Mouse (Mus musculus): Measurements from ENCODE around the gene Cd3eap. TPM values are rescaled to one million over a fixed set of nuclear protein-coding genes. Genes with fewer than 3 reads are reported as not detected.

Cd3eap gene
- total RNA-seq, 4 experiments from 2014 or later: 16.3 to 20.4 (median 17.4) TPM

DNA sequence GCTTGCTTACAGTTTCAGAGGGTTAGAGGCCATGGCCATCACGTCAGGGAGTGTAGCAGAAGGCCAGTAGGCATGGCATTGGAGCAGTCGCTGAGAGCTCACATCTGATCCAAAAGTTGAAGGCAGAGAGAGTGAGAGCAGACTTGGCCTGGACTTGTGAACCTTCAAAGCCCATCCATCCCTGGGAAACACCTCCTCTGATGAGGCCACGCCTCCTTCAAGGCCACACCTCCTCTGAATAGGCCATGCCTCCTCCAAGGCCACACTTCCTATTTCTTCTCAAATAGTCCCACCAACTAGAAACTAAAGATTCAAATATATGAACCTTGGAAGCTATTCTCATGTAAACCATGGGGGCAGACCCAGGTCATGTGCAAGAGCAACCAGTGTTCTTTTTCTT lies 23.7 kb downstream of the Cd3eap start:
- DNase-seq (ENCODE audit: low spot score in 2 of 2): no peak

DNA sequence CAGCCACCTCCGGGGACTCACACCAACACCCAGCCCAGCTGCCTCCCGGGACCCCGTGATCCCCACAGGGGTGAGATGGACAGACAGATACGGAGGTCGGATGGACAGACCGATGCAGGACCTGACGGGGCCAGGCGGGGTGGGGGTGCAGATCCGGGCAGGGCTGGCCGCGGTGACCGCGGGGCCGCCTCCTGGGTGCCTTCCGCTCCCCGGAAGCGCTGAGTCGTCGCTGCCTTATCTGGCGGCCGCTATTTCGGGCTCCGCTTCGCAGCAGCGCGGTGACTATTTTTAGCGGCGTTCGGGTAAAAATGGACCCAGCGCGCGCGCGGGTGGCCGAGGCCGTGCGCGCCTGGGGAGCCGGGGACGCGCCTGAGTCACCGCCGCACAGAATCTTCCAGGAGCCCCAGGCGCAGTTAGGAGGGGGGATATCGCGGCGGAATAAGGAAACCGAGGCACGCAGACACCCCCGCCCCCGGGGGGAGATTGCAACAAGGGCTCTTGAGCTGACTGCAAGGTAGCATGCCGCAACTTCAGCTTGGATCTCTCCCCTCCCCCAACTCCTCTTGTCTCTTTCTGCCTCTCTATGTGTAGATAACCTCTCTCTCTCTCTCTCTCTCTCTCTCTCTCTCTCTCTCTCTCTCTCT lies 26.5 kb downstream of the Cd3eap start:
- peak; percentile 58 to 81 for DNase-seq (ENCODE audit: low spot score in 2 of 2)

DNA sequence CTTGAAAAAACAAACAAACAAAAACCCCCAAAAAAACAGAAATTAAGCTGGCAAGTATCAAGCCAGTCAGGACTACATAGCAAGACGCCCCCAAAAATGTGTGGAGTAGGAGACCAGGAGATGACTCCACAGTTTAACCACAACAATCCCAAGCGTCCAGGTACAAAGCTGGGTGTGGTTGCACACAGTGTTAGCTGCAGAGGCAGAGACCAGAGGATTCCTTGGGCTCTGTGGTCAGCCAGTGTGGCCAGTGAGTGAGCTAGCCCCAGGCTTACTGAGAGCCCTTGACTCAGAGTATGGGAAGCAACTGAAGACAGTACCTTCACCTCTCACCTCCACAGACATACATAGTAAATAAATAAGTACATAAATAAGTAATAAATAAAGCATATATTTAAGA lies 27.4 kb downstream of the Cd3eap start:
- DNase-seq (ENCODE audit: low spot score in 2 of 2): no peak

DNA sequence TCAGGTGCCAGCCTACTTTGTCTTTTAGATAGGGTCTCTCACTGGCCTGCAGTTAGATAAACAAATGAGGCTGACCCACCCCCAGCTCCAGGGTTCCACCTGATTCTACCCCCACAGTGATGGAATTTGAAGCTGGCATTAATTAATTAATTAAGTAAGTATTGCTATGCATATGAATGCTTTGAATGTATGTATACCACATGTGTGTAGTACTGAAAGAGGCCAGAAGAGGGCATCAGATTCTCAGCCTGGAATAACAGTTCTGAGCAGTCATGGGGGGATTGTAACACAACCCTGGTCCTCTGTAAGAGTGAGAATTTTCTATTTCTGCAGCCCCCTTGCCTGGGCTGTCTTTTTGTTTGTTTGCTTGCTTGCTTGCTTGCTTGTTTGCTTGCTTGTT lies 30.9 kb downstream of the Cd3eap start:
- no peak for DNase-seq (ENCODE audit: low spot score in 2 of 2)

DNA sequence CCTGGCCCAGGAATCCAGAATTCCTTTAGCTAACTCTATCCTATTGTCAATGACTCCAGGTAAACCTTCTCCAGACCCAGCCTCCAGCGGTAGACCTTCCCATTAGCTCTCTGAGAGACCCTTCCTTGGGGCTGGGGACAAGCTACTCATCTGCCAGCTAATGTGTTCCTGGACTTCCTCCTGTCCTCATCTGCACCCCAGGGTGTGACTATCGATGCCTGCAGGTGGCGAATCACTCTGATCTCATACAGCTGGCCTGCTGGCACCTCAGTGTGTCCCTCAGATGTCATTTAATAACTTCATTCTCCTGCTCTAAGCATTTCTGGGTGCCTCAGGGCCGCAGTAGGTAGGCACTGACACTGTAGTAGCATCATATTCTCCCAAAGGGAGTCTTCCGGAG lies 31.5 kb downstream of the Cd3eap start:
- no peak for DNase-seq (ENCODE audit: low spot score in 2 of 2)

DNA sequence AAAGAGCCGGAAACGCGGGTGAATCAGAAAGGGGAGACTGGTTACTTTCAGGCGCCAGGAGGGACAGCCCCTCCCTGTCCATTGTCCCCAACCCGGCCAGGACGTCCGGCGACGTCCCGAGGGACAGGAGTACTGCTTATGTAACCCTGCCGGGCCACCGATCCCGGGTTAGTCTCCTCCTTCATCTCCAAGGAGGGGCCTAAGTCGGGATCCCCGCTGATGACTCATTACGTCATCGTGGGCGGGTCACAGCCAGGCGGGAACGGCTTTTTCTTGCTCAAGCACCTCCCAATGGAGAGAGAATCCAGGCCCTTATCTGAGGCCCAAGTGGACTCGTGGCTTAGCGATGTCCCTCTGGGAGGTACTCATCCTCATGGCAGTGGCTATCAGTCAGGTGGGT lies 32.2 kb downstream of the Cd3eap start:
- peak; percentile 70 to 89 for DNase-seq (ENCODE audit: low spot score in 2 of 2)

DNA sequence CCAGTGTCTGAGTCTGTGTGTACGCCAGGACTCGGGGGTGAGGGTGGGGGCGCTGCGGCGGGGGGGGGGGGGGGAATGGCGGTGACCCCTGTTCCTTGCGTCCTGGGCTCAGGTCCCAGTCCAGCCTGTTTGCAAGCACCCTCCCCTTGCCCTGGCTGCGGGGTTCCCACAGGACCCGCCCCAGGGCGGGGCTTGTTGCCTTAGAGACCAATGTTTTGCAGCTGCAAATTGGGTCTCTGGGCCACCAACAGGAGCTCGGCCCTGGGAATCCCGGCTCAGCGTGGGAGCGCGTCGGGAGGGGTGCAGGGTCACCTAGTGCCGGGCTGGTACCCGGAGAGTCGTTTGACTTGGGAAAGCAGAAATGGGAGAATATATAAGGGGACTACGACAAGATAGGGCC lies 32.9 kb downstream of the Cd3eap start:
- peak in 1 of 2 experiments; percentile 71 for DNase-seq (ENCODE audit: low spot score in 2 of 2)

DNA sequence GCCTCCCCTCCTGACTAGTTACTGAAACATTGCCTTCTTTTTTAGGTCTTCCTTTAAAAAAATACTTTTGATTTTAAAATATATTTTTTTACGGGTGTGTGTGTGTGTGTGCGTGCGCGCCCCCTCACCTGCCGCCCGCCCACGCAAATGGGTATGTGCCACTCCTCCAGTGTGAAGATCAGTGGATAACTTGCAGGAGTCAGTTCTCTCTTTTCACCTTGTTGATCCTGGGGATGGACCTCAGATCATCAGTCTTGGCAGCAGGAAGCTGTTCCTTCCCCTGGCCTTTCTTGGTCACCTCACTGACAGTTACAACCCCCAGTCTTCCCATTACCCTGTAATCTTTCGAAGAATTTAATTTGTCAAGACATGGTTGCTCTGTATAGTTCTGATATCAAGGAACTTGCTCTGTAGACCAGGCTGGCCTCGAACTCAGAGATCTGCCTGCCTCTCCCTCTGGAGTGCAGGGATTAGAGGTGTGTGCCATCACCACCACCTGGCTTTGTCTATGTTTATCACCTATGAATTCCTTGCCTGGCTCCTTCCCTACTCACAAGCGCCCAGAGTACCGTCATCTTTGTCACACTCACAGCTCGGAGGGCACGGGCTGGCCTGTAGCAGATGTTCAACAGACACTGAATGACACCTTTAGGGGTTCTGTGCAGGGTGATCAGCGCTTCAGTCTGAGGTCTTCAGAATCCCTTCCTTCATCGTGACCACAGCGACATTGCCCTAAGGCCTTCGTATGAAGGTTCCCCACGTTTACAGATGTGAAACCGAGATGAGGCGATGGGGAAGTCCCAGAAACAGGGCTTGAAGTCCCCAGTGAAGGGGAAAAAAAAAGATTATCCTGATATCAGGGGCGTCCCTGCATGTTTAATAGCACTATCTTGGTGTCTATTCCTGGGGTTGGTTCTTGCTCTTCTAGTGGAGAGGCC lies 33.8 kb downstream of the Cd3eap start:
- no peak for DNase-seq (ENCODE audit: low spot score in 2 of 2)

DNA sequence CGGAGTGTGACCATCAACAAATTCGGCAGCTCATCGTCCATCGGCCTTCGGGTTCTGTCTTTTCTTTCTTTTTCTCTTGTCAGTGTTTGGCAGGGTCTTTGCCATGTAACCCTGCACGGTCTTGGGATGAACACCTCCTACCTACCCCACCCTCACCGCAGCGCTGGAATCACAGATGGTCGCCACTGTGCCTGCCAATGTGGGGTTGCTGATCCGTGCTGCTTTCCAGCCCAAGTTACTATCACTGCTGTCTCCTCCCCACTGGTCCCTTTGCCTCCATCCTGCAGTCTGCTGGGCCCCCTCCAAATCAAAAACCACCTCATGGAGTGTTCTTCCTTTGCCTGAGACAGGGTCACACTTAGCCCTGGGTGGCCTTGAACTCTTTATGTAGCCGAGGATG lies 35.1 kb downstream of the Cd3eap start:
- DNase-seq (ENCODE audit: low spot score in 2 of 2): no peak

DNA sequence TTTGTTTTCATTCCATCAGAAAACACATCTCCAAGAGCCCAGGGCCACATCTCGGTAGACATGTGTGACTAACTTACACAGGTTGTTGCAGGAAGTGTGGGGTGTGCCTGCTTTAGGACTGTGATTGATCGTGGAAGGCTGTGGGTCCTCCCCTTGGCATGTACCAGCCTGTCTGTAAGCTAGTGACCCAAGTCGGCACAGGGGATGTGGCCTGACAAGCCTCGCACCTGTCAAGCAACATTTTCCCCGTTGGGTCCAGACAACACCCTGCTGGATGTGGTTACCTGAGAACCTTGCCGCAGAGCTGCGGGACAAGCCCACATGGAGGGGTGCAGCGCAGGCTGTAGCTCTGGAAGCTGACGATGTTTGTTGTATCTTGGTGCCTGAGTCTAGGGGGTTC lies 36.8 kb downstream of the Cd3eap start:
- no peak for DNase-seq (ENCODE audit: low spot score in 2 of 2)

DNA sequence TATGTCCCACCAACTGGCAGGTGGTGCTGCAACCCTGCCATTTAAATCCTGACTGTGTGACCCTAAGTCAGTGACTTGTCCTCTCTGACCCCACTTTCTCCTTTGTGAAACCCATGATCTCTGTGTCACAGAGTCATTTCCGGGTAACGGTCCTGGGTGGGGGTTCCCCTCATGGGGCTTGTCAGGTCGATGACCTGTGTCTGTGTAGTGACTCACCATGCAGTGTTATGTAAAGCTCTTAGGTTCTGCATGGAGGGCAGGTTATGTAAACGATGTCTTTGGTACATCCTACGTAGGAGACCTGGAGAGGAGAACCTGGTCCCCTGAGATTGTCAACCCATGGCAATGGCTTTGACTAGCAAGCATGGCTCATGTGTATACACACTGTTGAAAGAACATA lies 37.8 kb downstream of the Cd3eap start:
- no peak for DNase-seq (ENCODE audit: low spot score in 2 of 2)

DNA sequence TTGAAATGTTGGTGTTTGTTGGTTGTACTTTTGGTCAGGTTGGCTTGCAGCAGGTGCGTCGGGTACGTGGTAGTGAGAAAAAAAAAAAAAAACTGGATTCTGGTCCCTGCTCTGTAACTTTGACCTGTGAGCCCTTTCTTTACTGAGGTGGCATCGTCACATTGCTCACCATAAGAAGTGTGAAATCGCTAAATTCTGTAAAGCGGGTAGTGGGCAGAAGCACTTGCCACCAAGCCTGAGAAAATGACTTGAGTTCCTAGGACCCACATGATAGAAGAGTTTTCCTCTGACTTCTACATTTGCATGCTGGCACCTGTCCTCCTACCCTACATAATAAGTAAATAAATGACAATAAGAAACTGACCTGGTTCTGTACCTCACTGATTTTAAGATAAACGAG lies 38.6 kb downstream of the Cd3eap start:
- no peak for DNase-seq (ENCODE audit: low spot score in 2 of 2)

DNA sequence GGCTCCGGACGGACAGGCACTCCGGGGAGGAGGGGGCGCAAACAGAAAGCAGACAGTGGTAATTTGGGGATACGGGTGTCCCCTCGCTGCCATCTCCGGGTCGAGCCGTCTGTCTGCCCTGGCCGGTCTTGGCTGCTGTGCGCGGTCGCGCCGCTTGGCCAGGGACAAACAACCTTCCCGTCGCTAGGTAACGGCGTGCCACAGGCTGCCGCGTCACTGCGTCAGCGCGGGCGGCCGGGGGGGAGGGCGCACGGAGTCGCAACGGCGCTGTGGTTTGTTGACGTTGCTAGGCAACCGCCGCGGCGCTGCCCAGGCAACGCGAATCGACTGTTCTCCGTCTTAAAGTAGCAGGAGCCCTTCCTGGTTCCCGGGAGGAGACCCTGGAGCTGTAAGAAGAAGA lies 39.4 kb downstream of the Cd3eap start:
- DNase-seq (ENCODE audit: low spot score in 2 of 2): peak; percentile 89 to 95

DNA sequence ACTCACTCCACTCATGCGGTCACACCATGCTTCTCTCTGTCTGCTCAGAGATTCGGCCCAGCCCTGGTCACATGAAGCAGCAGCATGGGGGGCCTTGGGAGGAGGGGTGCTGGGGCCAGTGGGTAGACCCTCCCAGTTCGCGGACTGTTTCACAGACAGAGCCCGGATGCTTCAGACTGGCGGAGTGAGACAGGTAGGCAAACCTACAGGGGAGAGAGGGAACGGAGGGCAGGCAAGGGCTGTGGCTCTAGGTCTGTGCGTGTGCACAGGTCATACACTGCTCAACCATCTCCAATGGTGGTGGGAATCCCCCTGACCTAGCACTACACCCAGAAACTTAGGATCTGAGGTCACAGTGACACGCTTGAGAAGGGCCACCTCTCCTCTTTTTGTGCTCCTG lies 39.8 kb downstream of the Cd3eap start:
- no peak for DNase-seq (ENCODE audit: low spot score in 2 of 2)

DNA sequence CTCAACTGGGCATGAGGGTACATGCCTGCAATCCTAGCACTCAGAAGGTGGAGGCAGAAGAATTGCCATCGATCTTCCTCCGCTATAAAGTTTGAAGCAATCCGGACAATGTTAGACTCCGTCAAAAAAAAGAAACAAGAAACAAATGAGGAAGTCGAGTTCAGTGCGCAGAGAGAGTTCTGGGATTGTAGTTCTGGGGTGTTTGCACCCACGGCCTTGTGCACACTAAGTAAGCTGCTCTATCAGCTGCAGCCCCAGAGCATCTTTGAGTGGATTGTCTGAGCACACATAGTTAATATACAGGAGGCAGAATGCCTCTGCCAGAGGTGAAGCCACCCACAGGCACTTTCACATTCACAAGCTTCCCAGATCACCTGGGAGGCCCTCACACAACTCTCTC lies 40.6 kb downstream of the Cd3eap start:
- no peak for DNase-seq (ENCODE audit: low spot score in 2 of 2)

DNA sequence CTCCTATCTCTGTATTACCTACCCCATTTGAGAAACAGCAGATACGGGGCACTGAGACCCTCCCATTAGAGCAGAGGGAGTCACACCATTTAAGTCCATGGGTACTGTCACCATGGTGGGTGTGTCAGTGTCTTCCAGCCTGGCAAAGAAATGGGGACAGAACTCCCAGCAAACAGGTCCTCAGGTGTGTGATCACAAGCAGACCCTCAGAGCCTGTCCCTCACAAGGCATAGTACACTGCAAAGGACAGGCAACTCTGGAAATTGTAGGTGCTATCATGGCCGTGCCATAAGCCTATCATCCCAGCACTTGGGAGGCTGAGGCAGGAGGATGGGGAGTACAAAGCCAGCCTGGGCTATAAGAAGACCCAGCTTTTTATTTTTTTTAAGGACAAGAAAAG lies 41.1 kb downstream of the Cd3eap start:
- DNase-seq (ENCODE audit: low spot score in 2 of 2): no peak

DNA sequence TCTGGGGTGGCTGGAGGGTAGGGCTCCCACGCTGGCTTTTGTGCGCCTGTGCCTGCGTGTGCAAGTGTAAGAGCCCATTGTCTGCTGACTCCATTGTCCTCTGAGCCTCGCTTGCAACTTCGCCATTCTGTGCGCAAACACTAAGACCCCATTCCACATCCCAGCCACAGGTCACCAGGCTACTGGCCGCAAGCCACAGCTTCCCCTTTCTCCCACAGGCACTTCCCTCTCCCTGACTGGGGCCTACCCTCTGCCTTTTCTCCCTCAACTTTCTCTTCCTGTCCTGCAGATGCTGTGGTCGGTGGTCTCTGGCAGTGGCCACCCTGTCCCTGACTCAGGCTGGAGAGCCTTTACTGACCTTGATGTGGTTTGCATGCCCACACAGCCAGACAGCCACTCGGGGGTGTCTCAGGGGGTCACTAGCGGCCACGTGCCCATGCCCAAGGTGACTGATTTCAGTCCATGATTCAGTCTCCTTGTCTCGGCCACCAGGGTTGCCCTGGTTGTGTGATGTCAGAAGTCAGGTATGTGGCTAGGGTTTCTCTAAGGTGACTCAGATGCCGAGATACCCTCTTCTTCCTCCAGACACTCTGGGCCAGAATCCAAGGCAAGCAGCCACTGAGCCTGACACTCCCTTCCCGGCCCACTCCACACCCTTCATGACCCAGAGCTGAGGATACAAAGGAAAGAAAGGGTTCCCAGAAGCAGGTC lies 42.7 kb downstream of the Cd3eap start:
- DNase-seq (ENCODE audit: low spot score in 2 of 2): no peak

DNA sequence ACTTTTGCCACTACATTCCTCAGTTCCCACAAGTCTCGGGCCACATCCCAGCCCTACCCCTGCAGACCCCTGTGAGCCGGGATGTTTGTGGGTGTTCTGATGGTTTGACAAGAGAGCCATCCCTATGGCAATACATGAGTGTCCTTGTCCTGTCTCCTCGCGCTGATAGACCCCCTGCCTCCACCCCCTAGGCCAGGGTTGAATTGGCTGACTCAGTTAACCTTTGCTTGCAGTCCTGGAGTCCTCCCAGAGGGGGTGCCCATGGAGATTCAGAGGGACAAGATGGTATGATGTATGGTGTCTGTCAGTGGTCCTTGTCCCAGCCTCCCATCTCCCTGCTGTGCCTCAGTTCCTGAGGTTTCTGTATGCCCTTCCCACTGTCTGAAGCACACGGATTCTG lies 45.2 kb downstream of the Cd3eap start:
- no peak for DNase-seq (ENCODE audit: low spot score in 2 of 2)

DNA sequence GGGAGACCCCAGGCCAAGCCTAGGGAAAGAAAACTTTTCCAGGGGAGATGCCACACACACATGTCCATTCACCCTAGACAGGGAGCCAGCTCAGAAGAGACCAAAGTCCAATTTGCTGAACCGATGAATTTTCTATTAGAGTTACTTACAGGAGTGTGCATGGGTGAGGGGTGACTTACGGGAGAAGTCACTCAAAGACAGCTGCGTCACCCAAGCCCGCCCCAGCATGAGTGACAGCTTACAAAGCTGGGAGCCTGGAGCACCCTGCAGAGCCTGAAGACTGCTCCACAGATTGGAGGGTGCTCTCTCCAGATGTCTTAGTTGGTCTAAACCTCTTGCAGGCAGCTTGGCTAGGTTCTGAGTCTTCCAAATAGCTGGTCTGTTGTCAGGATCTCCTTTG lies 47.3 kb downstream of the Cd3eap start:
- DNase-seq (ENCODE audit: low spot score in 2 of 2): no peak

DNA sequence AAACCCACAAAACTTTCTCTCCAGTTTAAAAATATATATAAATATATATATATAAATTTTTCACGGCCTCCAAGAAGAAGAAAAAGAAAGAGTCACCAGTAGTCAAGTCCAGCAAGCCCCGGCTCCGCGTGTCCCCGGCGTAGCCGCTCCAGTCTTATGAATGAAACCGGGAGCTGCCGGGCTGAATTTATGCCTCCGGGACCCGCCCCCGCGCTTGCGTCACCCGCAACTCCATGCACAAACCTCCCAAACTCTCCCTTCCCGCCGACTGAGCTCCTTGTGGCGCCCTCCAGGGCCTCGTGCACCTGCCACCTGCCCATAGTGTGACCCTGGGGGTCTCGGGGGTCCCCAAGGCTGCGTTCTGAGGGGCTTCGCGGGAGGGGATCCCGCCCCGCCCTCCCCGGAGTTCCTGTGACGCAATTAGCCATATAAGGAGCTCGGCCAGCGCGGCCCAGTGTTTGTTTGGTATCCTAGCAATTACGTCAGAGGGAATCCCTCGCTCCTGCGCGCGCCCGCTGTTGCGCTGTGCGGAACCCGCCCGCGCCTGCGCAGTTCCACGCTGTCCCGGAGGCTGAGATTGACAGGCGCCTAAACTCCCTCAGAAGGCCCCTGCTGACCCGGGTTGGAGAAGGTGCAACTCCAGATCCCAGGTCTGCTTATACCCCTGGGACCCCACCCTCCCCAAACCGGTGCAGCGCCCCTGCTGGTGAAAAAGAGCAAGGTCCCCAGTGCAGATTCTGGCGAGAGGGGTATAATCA lies 49.2 kb downstream of the Cd3eap start, which contains the start of gene Fosb:
Gene Fosb (minus strand): TSS at position 168 of the 758 bp plus-strand sequence.
- peak; percentile 92 to 95 for DNase-seq (ENCODE audit: low spot score in 2 of 2)

DNA sequence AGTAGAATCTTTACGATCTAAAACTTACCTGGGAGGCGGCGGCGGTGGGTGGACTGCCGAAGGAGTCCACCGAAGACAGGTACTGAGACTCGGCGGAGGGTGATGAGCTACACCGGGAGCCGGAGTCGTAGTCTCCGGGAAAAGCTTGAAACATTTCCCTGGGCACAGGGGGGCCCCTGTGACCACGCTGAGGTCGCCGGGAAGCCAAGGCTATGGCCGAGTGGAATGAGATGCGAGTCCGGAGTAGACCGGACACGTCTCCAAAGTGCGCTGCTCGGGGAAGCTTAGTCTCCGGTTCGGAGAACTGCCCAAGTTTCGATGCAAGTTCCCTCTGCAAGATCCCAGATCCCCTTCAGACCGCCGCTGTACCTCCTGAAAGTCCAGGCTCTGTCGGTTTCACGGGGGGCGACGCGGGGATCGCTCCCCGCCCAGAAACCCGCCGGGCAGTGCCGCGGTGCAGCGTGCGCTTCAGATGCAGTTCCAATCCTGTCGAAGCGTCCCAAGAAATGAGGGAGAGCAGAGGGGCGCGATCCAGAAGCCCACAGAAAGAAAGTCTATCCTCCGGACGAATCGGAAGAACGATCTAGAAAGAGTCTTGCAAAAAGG lies 49.9 kb downstream of the Cd3eap start:
- no peak for DNase-seq (ENCODE audit: low spot score in 2 of 2)
